Mouse (Mus musculus): ENCODE data around the gene Ddit4.

GRCm38 (mm10) chr10:59942281-59942846 is 9.3 kb downstream of the Ddit4 start:
- no peak for TF ChIP-seq CTCF (IDR thresholded peaks at IDR 0.05; ENCODE audit: extremely low read depth, insufficient read length, insufficient replicate concordance, low read depth, low read length)
- TF ChIP-seq POLR2A (IDR thresholded peaks at IDR 0.05; ENCODE audit: low read depth, low read length): no peak
